Mouse (Mus musculus): Measurements from ENCODE around the gene Slc4a1.

Slc4a1 gene

GRCm38 (mm10) chr11:102319941-102320685 lies 45.9 kb downstream of the Slc4a1 start:
- DNase-seq = peak; percentile 88

- peak; percentile 93 for DNase-seq
Observed at GRCm38 (mm10) chr11:102319410-102319792, 46.6 kb downstream of the Slc4a1 start, which contains the start of gene Ubtf. TSS of gene Ubtf (minus strand) at chr11:102319742.

GRCm38 (mm10) chr11:102318576-102319409 lies 47.2 kb downstream of the Slc4a1 start:
- peak; percentile 66 for DNase-seq

GRCm38 (mm10) chr11:102317901-102318575 lies 48.0 kb downstream of the Slc4a1 start:
- DNase-seq = peak; percentile 89

GRCm38 (mm10) chr11:102317298-102317900 lies 48.6 kb downstream of the Slc4a1 start:
- peak; percentile 75 for DNase-seq

GRCm38 (mm10) chr11:102316572-102317297 lies 49.3 kb downstream of the Slc4a1 start:
- DNase-seq = peak; percentile 92

GRCm38 (mm10) chr11:102315690-102316571 lies 50.1 kb downstream of the Slc4a1 start:
- DNase-seq = peak; percentile 35

- DNase-seq = no peak
Observed at GRCm38 (mm10) chr11:102314321-102314720, 51.7 kb downstream of the Slc4a1 start.

- DNase-seq = no peak
Observed at GRCm38 (mm10) chr11:102312586-102312985, 53.4 kb downstream of the Slc4a1 start.

GRCm38 (mm10) chr11:102311966-102312365 lies 54.0 kb downstream of the Slc4a1 start:
- no peak for DNase-seq

- DNase-seq = peak; percentile 34
Observed at GRCm38 (mm10) chr11:102310768-102311695, 55.0 kb downstream of the Slc4a1 start.

GRCm38 (mm10) chr11:102309821-102310617 lies 56.0 kb downstream of the Slc4a1 start:
- DNase-seq = no peak

GRCm38 (mm10) chr11:102308979-102309378 lies 57.0 kb downstream of the Slc4a1 start:
- peak; percentile 98 for DNase-seq

- DNase-seq = no peak
Observed at GRCm38 (mm10) chr11:102308104-102308503, 57.9 kb downstream of the Slc4a1 start.

- no peak for DNase-seq
Observed at GRCm38 (mm10) chr11:102305359-102305758, 60.6 kb downstream of the Slc4a1 start.

GRCm38 (mm10) chr11:102304141-102304540 lies 61.9 kb downstream of the Slc4a1 start:
- DNase-seq = no peak

- DNase-seq = peak; percentile 83
Observed at GRCm38 (mm10) chr11:102299839-102300238, 66.2 kb downstream of the Slc4a1 start.
